Mouse (Mus musculus): ENCODE measurements at regions not wholly inside any gene's neighbourhood (a gene's known extent, or its start where the extent isn't known, plus 50 kb on each side); places are given as distances from the start of the nearest gene placed in this dataset.

DNA sequence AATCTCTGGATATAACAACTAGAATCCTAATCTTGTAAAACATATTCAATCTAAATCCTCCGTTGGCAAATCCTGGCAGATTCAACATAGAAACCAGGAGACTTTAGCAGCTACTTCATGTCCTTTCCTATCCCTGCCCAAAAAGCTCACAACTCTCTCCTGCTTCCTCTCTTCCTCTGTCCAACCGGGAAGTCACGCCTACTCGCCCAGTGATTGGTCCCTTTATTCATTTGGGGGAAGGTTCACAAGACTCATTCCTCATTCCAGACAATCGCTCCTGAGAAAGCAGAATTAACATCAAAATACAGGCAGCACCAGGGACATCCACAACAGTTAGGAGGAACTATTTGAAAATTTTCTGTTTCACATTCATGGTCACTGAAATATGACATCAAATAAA is 133.9 kb upstream of the Igsf10 start:
- TF ChIP-seq CTCF (IDR thresholded peaks at IDR 0.05; ENCODE audit: insufficient read depth, low read length) (no peak), POLR2A (IDR thresholded peaks at IDR 0.05; ENCODE audit: borderline replicate concordance, extremely low read depth, low read depth, low read length) (no peak)

Measured in lung, adult 2 months (tissue).